Mouse (Mus musculus): ENCODE measurements around the gene Lrrc49.

- no peak for TF ChIP-seq CTCF (IDR thresholded peaks at IDR 0.05)
- TF ChIP-seq EP300 (IDR thresholded peaks at IDR 0.05): no peak
Measured at GRCm38 (mm10) chr9:60527051-60527450, 160.9 kb downstream of the Lrrc49 start.

All from lung, postnatal 0 days (tissue).